Mouse (Mus musculus): ENCODE measurements around the gene Rflnb. TPM values are rescaled to one million over a fixed set of nuclear protein-coding genes. Genes with fewer than 3 reads are reported as not detected.
A peak's percentile ranks its signal among the peaks of the same experiment; 100 is the strongest.

The Rflnb gene
- polyA plus RNA-seq, 1 experiment from 2014 or later = 3.6 TPM

- H3K4me1 ChIP-seq (ENCODE audit: control insufficient read depth, insufficient read depth, low read length) = peaks cover 4% of the 10 kb centered on the region; the same call in 1 of the 2 replicates
- no peak for DNase-seq (ENCODE audit: low spot score)
- ATAC-seq = no peak
- no peaks in the 10 kb centered on the region for H3K36me3 ChIP-seq (ENCODE audit: control insufficient read depth, insufficient read depth, low read length)
- no peaks in the 10 kb centered on the region for H3K9me3 ChIP-seq (replicated peaks; ENCODE audit: control insufficient read depth, low read length)
- WGBS = 3% methylated on average over 13 of the region's 14 CpGs
- peak overlapping the region; percentile 68 for H3K9ac ChIP-seq (ENCODE audit: low read length)
- no peak overlapping the region for H3K27ac ChIP-seq (ENCODE audit: low read depth, low read length)
- H3K4me2 ChIP-seq (ENCODE audit: low read length) = peak overlapping the region; percentile 93
- H3K4me3 ChIP-seq (ENCODE audit: low read depth, low read length) = peak overlapping the region; percentile 56
- H3K27me3 ChIP-seq (replicated peaks; ENCODE audit: control insufficient read depth, insufficient read depth, low read length) = peaks cover 3% of the 10 kb centered on the region
Observed at GRCm38 (mm10) chr11:76026527-76027138, 949 bp downstream of the Rflnb start.

GRCm38 (mm10) chr11:76025080-76025583 is 2.5 kb downstream of the Rflnb start:
- ATAC-seq (no peak), DNase-seq (ENCODE audit: low spot score) (no peak)
- H3K27me3 ChIP-seq (replicated peaks; ENCODE audit: control insufficient read depth, insufficient read depth, low read length) = peaks cover 3% of the 10 kb centered on the region
- no peak overlapping the region for H3K4me2 ChIP-seq (ENCODE audit: low read length)
- H3K4me3 ChIP-seq (ENCODE audit: low read depth, low read length) = no peak overlapping the region
- no peaks in the 10 kb centered on the region for H3K36me3 ChIP-seq (ENCODE audit: control insufficient read depth, insufficient read depth, low read length)
- H3K4me1 ChIP-seq (ENCODE audit: control insufficient read depth, insufficient read depth, low read length) = peaks cover 4% of the 10 kb centered on the region; the same call in 1 of the 2 replicates
- WGBS = 61% methylated on average over 7 of the region's 7 CpGs
- H3K9ac ChIP-seq (ENCODE audit: low read length) = no peak overlapping the region
- no peak overlapping the region for H3K27ac ChIP-seq (ENCODE audit: low read depth, low read length)
- H3K9me3 ChIP-seq (replicated peaks; ENCODE audit: control insufficient read depth, low read length) = no peaks in the 10 kb centered on the region

- H3K36me3 ChIP-seq (ENCODE audit: control insufficient read depth, insufficient read depth, low read length) = no peaks in the 10 kb centered on the region
- H3K4me1 ChIP-seq (ENCODE audit: control insufficient read depth, insufficient read depth, low read length) = no peaks in the 10 kb centered on the region
- H3K4me2 ChIP-seq (ENCODE audit: low read length) = no peak overlapping the region
- no peak overlapping the region for H3K4me3 ChIP-seq (ENCODE audit: low read depth, low read length)
- H3K27me3 ChIP-seq (replicated peaks; ENCODE audit: control insufficient read depth, insufficient read depth, low read length) = no peaks in the 10 kb centered on the region
- DNase-seq (ENCODE audit: low spot score) (no peak), ATAC-seq (no peak)
- WGBS = 91% methylated on average over 9 of the region's 9 CpGs
- no peaks in the 10 kb centered on the region for H3K9me3 ChIP-seq (replicated peaks; ENCODE audit: control insufficient read depth, low read length)
- no peak overlapping the region for H3K27ac ChIP-seq (ENCODE audit: low read depth, low read length)
- no peak overlapping the region for H3K9ac ChIP-seq (ENCODE audit: low read length)
Observed at GRCm38 (mm10) chr11:76020916-76021315, 6.7 kb downstream of the Rflnb start.

GRCm38 (mm10) chr11:76019879-76020278 is 7.7 kb downstream of the Rflnb start:
- ATAC-seq = no peak
- H3K4me1 ChIP-seq (ENCODE audit: control insufficient read depth, insufficient read depth, low read length) = no peaks in the 10 kb centered on the region

GRCm38 (mm10) chr11:76015814-76016213 is 11.8 kb downstream of the Rflnb start:
- no peak overlapping the region for H3K9ac ChIP-seq (ENCODE audit: low read length)
- H3K36me3 ChIP-seq (ENCODE audit: control insufficient read depth, insufficient read depth, low read length) = no peaks in the 10 kb centered on the region
- no peak for DNase-seq (ENCODE audit: low spot score)
- H3K4me3 ChIP-seq (ENCODE audit: low read depth, low read length) = no peak overlapping the region
- ATAC-seq = no peak
- H3K9me3 ChIP-seq (replicated peaks; ENCODE audit: control insufficient read depth, low read length) = no peaks in the 10 kb centered on the region
- H3K27me3 ChIP-seq (replicated peaks; ENCODE audit: control insufficient read depth, insufficient read depth, low read length) = no peaks in the 10 kb centered on the region
- no peak overlapping the region for H3K4me2 ChIP-seq (ENCODE audit: low read length)
- H3K27ac ChIP-seq (ENCODE audit: low read depth, low read length) = no peak overlapping the region
- H3K4me1 ChIP-seq (ENCODE audit: control insufficient read depth, insufficient read depth, low read length) = no peaks in the 10 kb centered on the region
- 67% methylated on average over 4 of the region's 4 CpGs for WGBS

More at GRCm38 (mm10) chr11:76019879-76020278, 7.7 kb downstream of the Rflnb start:
- Histone ChIP-seq H3K36me3 (ENCODE audit: control insufficient read depth, insufficient read depth, low read length) (no peaks in the 10 kb centered on the region), H3K4me2 (ENCODE audit: low read length) (no peak overlapping the region), H3K9me3 (replicated peaks; ENCODE audit: control insufficient read depth, low read length) (no peaks in the 10 kb centered on the region), H3K27ac (ENCODE audit: low read depth, low read length) (no peak overlapping the region), H3K9ac (ENCODE audit: low read length) (no peak overlapping the region), H3K4me3 (ENCODE audit: low read depth, low read length) (no peak overlapping the region), H3K27me3 (replicated peaks; ENCODE audit: control insufficient read depth, insufficient read depth, low read length) (no peaks in the 10 kb centered on the region)
- 81% methylated on average over 4 of the region's 4 CpGs for WGBS
- no peak for DNase-seq (ENCODE audit: low spot score)

- no peak overlapping the region for H3K27ac ChIP-seq (ENCODE audit: low read depth, low read length)
- DNase-seq (ENCODE audit: low spot score) = no peak
- no peaks in the 10 kb centered on the region for H3K36me3 ChIP-seq (ENCODE audit: control insufficient read depth, insufficient read depth, low read length)
- 90% methylated on average over 6 of the region's 6 CpGs for WGBS
- H3K27me3 ChIP-seq (replicated peaks; ENCODE audit: control insufficient read depth, insufficient read depth, low read length) = no peaks in the 10 kb centered on the region
- no peak overlapping the region for H3K4me2 ChIP-seq (ENCODE audit: low read length)
- no peaks in the 10 kb centered on the region for H3K4me1 ChIP-seq (ENCODE audit: control insufficient read depth, insufficient read depth, low read length)
- H3K9ac ChIP-seq (ENCODE audit: low read length) = no peak overlapping the region
- no peak for ATAC-seq
- H3K9me3 ChIP-seq (replicated peaks; ENCODE audit: control insufficient read depth, low read length) = no peaks in the 10 kb centered on the region
- no peak overlapping the region for H3K4me3 ChIP-seq (ENCODE audit: low read depth, low read length)
Observed at GRCm38 (mm10) chr11:76015251-76015650, 12.3 kb downstream of the Rflnb start.

- H3K27me3 ChIP-seq (replicated peaks; ENCODE audit: control insufficient read depth, insufficient read depth, low read length) = no peaks in the 10 kb centered on the region
- ATAC-seq (no peak), DNase-seq (ENCODE audit: low spot score) (no peak)
- WGBS = 89% methylated on average over 9 of the region's 9 CpGs
- H3K36me3 ChIP-seq (ENCODE audit: control insufficient read depth, insufficient read depth, low read length) = no peaks in the 10 kb centered on the region
- H3K9me3 ChIP-seq (replicated peaks; ENCODE audit: control insufficient read depth, low read length) = no peaks in the 10 kb centered on the region
- H3K9ac ChIP-seq (ENCODE audit: low read length) = no peak overlapping the region
- no peak overlapping the region for H3K4me2 ChIP-seq (ENCODE audit: low read length)
- no peak overlapping the region for H3K4me3 ChIP-seq (ENCODE audit: low read depth, low read length)
- H3K4me1 ChIP-seq (ENCODE audit: control insufficient read depth, insufficient read depth, low read length) = no peaks in the 10 kb centered on the region
- no peak overlapping the region for H3K27ac ChIP-seq (ENCODE audit: low read depth, low read length)
Observed at GRCm38 (mm10) chr11:76010838-76011624, 16.6 kb downstream of the Rflnb start.

- H3K36me3 ChIP-seq (ENCODE audit: control insufficient read depth, insufficient read depth, low read length) = no peaks in the 10 kb centered on the region
- no peak overlapping the region for H3K27ac ChIP-seq (ENCODE audit: low read depth, low read length)
- WGBS = 91% methylated on average over 6 of the region's 6 CpGs
- ATAC-seq (no peak), DNase-seq (ENCODE audit: low spot score) (no peak)
- no peaks in the 10 kb centered on the region for H3K27me3 ChIP-seq (replicated peaks; ENCODE audit: control insufficient read depth, insufficient read depth, low read length)
- H3K4me3 ChIP-seq (ENCODE audit: low read depth, low read length) = no peak overlapping the region
- no peaks in the 10 kb centered on the region for H3K4me1 ChIP-seq (ENCODE audit: control insufficient read depth, insufficient read depth, low read length)
- no peak overlapping the region for H3K9ac ChIP-seq (ENCODE audit: low read length)
- no peaks in the 10 kb centered on the region for H3K9me3 ChIP-seq (replicated peaks; ENCODE audit: control insufficient read depth, low read length)
- H3K4me2 ChIP-seq (ENCODE audit: low read length) = no peak overlapping the region
Observed at GRCm38 (mm10) chr11:76009101-76009500, 18.5 kb downstream of the Rflnb start.

GRCm38 (mm10) chr11:76008162-76008561 is 19.4 kb downstream of the Rflnb start:
- WGBS = 89% methylated on average over 2 of the region's 2 CpGs

More at GRCm38 (mm10) chr11:76008162-76008561, 19.4 kb downstream of the Rflnb start:
- H3K4me2 ChIP-seq (ENCODE audit: low read length) = no peak overlapping the region
- no peaks in the 10 kb centered on the region for H3K9me3 ChIP-seq (replicated peaks; ENCODE audit: control insufficient read depth, low read length)
- H3K4me1 ChIP-seq (ENCODE audit: control insufficient read depth, insufficient read depth, low read length) = no peaks in the 10 kb centered on the region
- no peaks in the 10 kb centered on the region for H3K36me3 ChIP-seq (ENCODE audit: control insufficient read depth, insufficient read depth, low read length)
- DNase-seq (ENCODE audit: low spot score) (no peak), ATAC-seq (no peak)
- no peaks in the 10 kb centered on the region for H3K27me3 ChIP-seq (replicated peaks; ENCODE audit: control insufficient read depth, insufficient read depth, low read length)
- H3K4me3 ChIP-seq (ENCODE audit: low read depth, low read length) = no peak overlapping the region
- no peak overlapping the region for H3K9ac ChIP-seq (ENCODE audit: low read length)
- H3K27ac ChIP-seq (ENCODE audit: low read depth, low read length) = no peak overlapping the region
